Mouse (Mus musculus) liver, adult 2 months (tissue): ENCODE data around the gene Znrf3. TPM values are rescaled to one million over a fixed set of nuclear protein-coding genes. Genes with fewer than 3 reads are reported as not detected.

Experiments used
- DNase-seq: peaks from one replicate; pipeline ENCODE4 v3.0.0-alpha.2; 2011; ENCODE audit warnings: low read depth, low spot score; ENCODE audit errors: extremely low read depth
- H3K27ac ChIP-seq: fragments of 200-500 bp; replicated peaks from 2 replicates; pipeline ENCODE4 v1.5.1; 2012; ENCODE audit warnings: low read depth, mild to moderate bottlenecking, control low read depth, inconsistent platforms, low read length; ENCODE audit not compliant: insufficient read depth
- H3K27me3 ChIP-seq: fragments of 200-500 bp; 2 replicates; pipeline ENCODE4 v1.6.1; 2012; ENCODE audit warnings: mild to moderate bottlenecking, moderate library complexity, low read length, inconsistent platforms; ENCODE audit not compliant: control insufficient read depth, insufficient read depth
- H3K36me3 ChIP-seq: fragments of 200-500 bp; 2 replicates; pipeline ENCODE4 v1.6.1; 2012; ENCODE audit warnings: low read length, inconsistent platforms; ENCODE audit not compliant: control insufficient read depth, insufficient read depth
- H3K4me1 ChIP-seq: fragments of 200-500 bp; 2 replicates; pipeline ENCODE4 v1.6.1; 2011; ENCODE audit warnings: low read length; ENCODE audit not compliant: control insufficient read depth, insufficient read depth
- H3K4me3 ChIP-seq: fragments of 200-500 bp; 2 replicates; pipeline ENCODE4 v1.5.1; 2011; ENCODE audit warnings: low read depth, mild to moderate bottlenecking, control low read depth, low read length, moderate library complexity; ENCODE audit not compliant: insufficient read depth
- H3K79me2 ChIP-seq: fragments of 200-500 bp; 2 replicates; pipeline ENCODE4 v1.6.1; 2012; ENCODE audit warnings: inconsistent platforms, mild to moderate bottlenecking, low read length, moderate library complexity; ENCODE audit not compliant: control insufficient read depth, insufficient read depth
- H3K9ac ChIP-seq: fragments of 200-500 bp; 2 replicates; pipeline ENCODE4 v1.6.1; 2012; ENCODE audit warnings: low read depth, mild to moderate bottlenecking, control low read depth, inconsistent platforms, low read length
- CTCF ChIP-seq: fragments of 200-500 bp; IDR thresholded peaks from 2 replicates; pipeline ENCODE4 v1.5.1; 2011; ENCODE audit warnings: low read depth, low read length, control low read depth
- POLR2A ChIP-seq: fragments of 200-500 bp; IDR thresholded peaks from 2 replicates; pipeline ENCODE4 v1.6.1; 2011; ENCODE audit warnings: low read length, control low read depth; ENCODE audit not compliant: insufficient read depth; ENCODE audit errors: extremely low read depth
- WGBS: fragments of 180-500 bp; shearing (Covaris S2); methylation state at CpG from one replicate; pipeline ENCODE4 v1.1.7; 2018; 5-methylcytosine and 5-hydroxymethylcytosine counted together
- polyA plus RNA-seq: library from polyadenylated mRNA; depleted of rRNA; stranded (reverse); fragments of >200 nt; gene quantifications from 2 replicates; pipeline ENCODE4 v1.2.3, GENCODE M21; 2012; rRNA removed
- total RNA-seq: library from RNA; depleted of rRNA; stranded (reverse); fragments of >200 nt; gene quantifications from 2 replicates; pipeline ENCODE4 v1.2.3, GENCODE M21; 2014; rRNA removed

Gene Znrf3
- total and polyA plus RNA-seq, 2 experiments = 4.5 to 4.6 TPM

GRCm38 (mm10) chr11:5239706-5240690, 204.6 kb downstream of the Znrf3 start:
- Histone ChIP-seq H3K27me3 (no peaks in the 10 kb centered on the region), H3K4me3 (no peak overlapping the region), H3K9ac (no peak overlapping the region), H3K36me3 (peaks cover 6% of the 10 kb centered on the region; the same call in 1 of the 2 replicates), H3K4me1 (peaks cover under 1% of the 10 kb centered on the region; the same call in 1 of the 2 replicates), H3K79me2 (no peaks in the 10 kb centered on the region), H3K27ac (no peak overlapping the region)
- WGBS = 72% methylated on average over 10 of the region's 10 CpGs
- no peak for DNase-seq
- TF ChIP-seq POLR2A = no peak
- no peak for TF ChIP-seq CTCF

Other genes starting within 250 kb of the Znrf3 start
- 3.6 and 4.2 TPM in 2 replicates for gene Kremen1, start 183.3 kb downstream of the Znrf3 start, total RNA-seq
- gene Kremen1, start 183.3 kb downstream of the Znrf3 start, polyA plus RNA-seq = 6.7 and 6.8 TPM in 2 replicates
- gene Xbp1, start 75.8 kb upstream of the Znrf3 start, total RNA-seq = 137 and 138 TPM in 2 replicates
- 147 and 241 TPM in 2 replicates for gene Xbp1, start 75.8 kb upstream of the Znrf3 start, polyA plus RNA-seq
- gene Ccdc117, start 97.3 kb upstream of the Znrf3 start, total RNA-seq = 15.3 and 15.5 TPM in 2 replicates
- 5.2 and 5.4 TPM in 2 replicates for gene Ccdc117, start 97.3 kb upstream of the Znrf3 start, polyA plus RNA-seq
- not detected in 2 replicates for gene Ankrd36, start 124.8 kb upstream of the Znrf3 start, total RNA-seq
- 0.04 TPM in 1 of 2 replicates, not detected in the other for gene Ankrd36, start 124.8 kb upstream of the Znrf3 start, polyA plus RNA-seq